Mouse (Mus musculus) ZHBTc4 (cell line): Measurements from ENCODE around the gene Trp63.

Source experiments
- DNase-seq: peaks from one replicate; pipeline ENCODE4 v3.0.0-alpha.2; 2011; ENCODE audit warnings: low read depth, low spot score

Gene Trp63

DNA sequence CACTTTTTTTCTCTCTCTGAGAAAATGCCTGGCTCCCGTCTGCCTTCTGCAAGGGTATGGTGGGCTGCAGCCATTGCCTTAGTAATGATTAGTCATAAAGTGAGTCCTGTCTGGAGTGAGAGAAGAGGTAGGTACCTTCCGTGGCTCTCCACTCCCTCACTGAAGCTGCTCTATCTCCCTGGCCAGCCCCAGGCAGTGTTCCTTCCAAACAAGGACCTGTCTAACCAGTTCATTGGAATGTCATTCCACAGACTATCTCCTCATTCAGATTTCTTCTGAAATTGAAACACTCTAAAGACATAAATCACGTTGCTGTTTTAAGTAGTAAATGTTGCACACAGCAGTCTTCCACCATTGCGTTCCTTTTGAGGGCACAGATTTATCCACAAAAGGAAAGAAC lies 96.4 kb downstream of the Trp63 start:
- no peak for DNase-seq

GRCm38 (mm10) chr16:25784246-25784645 lies 100.7 kb downstream of the Trp63 start:
- no peak for DNase-seq

DNA sequence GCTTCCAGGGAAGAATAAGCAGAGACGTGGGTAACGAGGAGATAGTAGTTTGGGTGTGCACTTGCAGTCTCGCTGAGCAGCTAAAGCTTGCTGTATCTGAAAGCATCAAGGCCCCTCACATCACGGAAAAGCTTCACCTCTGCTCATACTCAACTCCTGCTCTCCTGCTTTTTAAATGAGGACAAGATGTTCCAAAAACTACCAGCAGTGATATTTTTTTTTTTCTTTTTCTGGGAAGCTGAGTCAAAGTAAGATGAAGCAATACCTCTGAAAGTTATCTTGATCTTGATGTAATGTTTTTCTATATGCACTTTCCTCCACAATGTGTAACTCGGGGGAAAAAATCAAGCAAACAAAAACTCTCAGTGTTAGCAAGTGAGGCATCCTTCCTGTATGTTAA lies 102.9 kb downstream of the Trp63 start:
- no peak for DNase-seq

GRCm38 (mm10) chr16:25792640-25793266 lies 109.2 kb downstream of the Trp63 start:
- DNase-seq, result no peak

GRCm38 (mm10) chr16:25797732-25798294 lies 114.2 kb downstream of the Trp63 start:
- DNase-seq, result peak; percentile 16

- peak; percentile 10 for DNase-seq
Measured at GRCm38 (mm10) chr16:25799618-25800017, 116.1 kb downstream of the Trp63 start.

DNA sequence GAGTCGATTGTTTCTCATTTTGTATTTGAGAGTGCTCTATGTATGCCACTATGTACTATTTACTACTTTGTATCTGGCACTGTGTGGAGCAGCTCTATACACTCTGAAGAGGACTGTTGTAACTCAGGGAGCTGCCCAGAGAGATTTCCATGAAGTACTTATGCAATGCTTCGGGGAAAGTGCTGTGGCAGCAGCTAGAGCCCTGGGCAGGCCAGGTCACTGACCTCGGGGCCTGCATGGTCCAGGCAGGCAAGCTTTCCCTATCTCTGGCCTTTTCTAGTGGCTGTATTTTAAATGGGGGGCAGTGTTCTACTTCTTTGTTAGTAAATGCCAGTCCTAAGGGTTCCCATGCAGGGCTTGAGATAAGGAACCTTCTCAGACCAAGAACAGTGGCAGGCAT lies 121.4 kb downstream of the Trp63 start:
- no peak for DNase-seq

DNA sequence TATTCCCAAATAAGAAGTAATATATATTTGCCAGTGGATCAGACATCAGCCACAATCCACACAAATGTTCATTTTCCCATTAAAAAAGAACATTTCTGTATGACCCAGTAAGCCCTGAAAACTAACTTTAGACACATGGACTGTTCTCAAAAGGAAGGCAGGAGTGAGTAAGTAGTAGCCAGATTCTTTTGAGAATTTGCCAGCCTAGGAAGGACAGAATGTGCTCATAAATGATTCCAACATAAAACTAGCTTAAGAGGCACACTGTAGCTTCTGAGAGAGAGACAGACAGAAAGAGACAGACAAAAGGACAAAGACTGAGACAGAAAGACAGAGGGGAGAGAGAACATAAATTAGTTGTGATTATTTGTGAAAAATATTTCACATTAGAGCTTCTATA lies 123.6 kb downstream of the Trp63 start:
- no peak for DNase-seq

- DNase-seq, result peak; percentile 67
Measured at GRCm38 (mm10) chr16:25817753-25818624, 134.4 kb downstream of the Trp63 start.

- no peak for DNase-seq
Measured at GRCm38 (mm10) chr16:25826016-25826415, 142.5 kb downstream of the Trp63 start.

DNA sequence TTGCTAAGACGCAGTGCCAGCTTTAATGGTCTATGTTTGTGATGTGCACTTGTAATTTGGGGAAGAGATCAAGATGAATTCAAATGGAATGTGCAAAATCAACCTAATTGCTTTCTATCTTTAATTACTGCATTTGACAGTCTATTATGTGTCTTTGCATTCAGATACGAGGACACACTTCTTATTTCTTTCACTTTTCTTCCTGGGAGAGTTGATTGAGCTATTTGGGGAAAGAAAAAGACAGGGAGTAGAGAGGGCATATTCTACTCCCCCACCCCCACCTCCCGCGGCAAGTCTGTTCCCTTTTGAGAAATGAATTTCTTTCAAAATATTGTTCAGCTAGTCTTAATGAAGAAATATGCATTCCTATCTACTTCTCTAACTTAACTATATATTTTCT lies 149.0 kb downstream of the Trp63 start:
- DNase-seq, result no peak

DNA sequence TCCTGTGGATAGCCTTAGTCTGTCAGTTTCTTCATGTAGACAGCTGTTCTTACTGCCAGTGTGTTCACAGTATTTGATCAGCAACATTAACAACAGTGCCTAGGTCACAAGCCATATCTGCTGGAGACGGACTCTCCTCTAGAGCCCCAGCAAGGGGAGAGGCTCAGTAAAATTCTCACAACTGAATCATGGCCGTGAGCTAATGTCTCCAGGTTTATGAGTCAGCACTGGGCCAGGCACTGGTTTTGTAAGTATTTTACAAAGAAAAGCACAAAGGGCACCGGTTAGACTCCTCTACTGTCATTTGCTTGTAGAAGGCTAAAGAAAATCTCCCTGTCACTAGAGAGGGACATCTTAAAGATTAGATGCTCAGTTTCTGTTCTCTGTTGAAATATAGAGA lies 151.7 kb downstream of the Trp63 start:
- DNase-seq, result no peak

GRCm38 (mm10) chr16:25835723-25836122 lies 152.2 kb downstream of the Trp63 start:
- no peak for DNase-seq

DNA sequence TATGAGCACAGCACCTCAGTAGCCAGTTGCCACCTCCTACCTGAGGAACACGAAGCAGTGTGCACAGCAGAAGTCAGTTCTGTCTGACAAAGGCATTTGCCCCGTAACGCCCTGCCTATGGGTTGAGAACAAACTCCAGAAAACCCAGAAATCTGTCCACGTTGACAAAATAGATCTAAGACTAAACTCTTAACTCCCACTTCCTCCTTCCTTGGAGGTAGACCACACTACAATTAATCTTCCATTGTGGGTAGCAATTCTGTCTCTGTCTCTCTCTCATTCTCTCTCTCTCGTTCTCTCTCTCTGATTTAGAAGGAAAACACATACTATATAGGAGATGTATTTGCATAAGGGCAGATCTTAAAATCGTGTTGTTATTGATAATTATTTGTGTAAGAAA lies 159.4 kb downstream of the Trp63 start:
- no peak for DNase-seq

GRCm38 (mm10) chr16:25843625-25844024 lies 160.1 kb downstream of the Trp63 start:
- no peak for DNase-seq

DNA sequence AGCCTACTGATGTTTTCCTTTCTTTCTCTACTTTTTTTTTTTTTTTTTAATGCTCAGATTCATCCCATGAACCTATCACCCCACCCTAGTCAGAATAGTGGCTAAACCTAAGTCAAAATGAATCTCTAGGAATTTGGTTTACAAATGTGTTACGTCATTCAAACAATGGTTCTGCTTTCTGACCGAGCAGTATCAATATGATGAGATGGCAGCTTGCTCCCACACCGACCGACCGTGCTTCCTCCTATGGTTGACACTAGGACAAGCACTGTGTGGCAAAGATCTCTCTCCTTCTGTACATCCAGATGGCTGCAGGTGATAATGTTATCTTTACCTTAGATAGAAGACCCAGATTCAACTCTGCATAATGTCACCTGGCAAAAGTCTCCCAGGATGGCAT lies 163.0 kb downstream of the Trp63 start:
- no peak for DNase-seq

- no peak for DNase-seq
Measured at GRCm38 (mm10) chr16:25848474-25848873, 164.9 kb downstream of the Trp63 start.

GRCm38 (mm10) chr16:25849593-25850464 lies 166.3 kb downstream of the Trp63 start:
- DNase-seq, result no peak

DNA sequence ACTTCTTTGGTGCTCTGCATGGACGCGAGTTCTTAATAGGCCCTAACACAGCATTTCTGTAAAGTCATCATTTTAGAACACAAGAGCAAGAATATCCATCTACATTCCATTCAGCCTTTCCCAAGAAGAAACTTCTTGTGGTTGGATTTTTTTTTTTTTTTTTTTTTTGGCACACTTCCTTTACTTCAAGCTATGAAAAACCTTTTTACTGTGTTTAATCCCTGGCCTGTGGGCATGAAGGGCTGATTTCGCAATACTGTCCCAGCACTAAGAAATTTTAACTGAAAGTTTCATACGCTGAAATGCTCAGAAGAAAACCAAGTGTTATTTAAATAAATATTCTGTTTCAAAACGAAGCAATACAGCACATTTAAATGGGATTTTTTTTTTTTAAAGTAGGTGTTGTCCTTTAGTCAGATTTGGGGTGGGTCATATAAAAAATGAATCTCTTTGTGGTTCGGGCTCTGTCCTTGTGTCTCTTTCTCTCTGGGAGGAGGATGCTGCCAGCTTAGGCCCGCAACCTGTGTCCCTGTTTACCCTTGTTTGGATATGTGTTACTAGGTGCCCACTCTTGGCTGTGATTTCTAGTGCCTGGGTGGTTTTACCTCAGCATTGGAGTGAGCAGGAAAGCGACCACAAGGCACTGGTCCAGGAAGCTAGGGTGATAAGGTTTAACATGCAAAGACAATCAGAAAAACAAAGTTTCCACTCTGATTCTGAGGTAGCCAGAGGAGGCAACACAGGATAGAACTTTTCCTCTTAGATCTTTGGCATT lies 177.4 kb downstream of the Trp63 start:
- DNase-seq, result no peak

GRCm38 (mm10) chr16:25865096-25865869 lies 181.7 kb downstream of the Trp63 start:
- peak; percentile 10 for DNase-seq
